Mouse (Mus musculus) right cerebral cortex, postnatal 25 days (tissue): Measurements from ENCODE around the gene Sap30bp.

ENCODE experiments used
- DNase-seq: peaks from one replicate; pipeline ENCODE4 v3.0.0; 2022

The Sap30bp gene

GRCm38 (mm10) chr11:115906116-115906515 is 27.0 kb upstream of the Sap30bp start:
- DNase-seq = no peak

DNA sequence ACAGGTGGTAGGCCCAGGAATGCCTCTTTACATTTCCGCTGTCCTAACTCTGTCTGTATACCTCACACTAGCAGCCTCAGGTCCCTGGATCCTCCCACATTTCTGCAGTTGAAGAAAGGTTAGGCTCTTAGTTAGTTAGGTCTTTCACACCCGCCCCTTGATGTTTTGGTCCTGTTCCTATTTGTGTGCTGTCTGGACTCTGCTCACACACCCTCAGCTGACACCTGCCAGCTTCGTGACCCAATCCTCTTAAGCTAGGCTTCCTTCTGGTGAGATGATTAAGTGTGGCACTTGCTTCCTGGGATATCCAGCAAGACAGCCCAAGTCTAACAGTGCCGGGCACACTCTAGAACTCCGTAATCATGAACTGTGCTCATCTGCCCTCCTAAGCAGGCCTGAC is 26.6 kb upstream of the Sap30bp start:
- DNase-seq = no peak

GRCm38 (mm10) chr11:115911134-115911561 is 21.9 kb upstream of the Sap30bp start:
- DNase-seq = no peak

DNA sequence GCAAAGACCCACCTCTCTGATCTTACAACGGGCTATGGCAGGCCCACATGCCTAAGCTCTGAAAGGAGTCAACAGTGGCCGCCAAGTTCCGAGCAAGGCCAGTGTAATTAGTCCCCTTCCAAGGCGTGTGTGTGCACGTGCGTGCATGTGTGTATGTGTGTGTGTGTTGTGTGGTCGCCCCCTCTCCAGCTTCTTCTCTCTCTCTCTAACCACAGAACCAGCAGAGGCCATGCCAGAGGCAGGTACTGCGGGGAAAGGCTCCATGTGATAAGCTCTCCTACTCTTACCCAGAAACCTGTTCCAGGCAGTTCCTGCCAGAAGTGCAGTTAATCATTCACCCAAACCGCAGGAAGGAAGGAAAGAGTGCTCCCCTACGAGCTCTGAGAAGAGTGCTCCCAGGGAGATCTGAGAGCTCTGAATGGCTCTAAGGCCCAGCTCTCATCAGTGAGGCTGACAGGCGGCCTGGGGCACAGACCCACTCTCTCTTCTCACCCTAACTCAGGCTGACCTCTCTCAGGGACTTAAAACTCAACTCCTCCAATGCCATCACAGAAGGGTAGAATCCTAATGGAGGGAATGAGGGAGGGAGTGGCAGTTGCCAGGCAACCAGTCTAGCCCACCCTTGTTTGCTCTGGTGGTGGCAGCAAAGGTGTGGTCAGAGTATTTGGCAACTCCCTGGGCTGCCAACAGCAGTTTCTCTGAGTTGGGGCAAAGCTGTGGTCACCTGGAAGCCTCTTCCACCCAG is 21.3 kb upstream of the Sap30bp start, which contains the start of gene Smim6:
Smim6 (plus strand) TSS at position 386 of the 745 bp plus-strand sequence.
- no peak for DNase-seq

DNA sequence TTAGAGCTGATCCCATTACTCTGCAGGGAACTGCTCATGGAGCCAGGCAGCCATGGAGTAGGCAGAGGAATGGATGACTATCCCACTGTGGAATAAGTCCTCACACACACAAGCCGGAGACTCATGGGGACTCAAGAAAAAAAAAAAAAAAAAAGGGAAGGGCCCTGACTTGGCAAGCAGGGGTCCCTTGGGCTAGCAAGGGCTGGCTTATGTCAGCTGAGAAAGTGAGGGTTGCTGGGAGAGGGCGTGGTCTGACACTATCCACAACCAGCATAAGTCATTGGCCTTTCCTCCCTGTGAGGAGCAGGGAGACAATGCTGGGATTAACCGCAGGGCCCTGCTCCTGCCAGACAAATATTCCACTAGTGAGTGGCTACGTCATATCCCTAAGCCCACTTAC is 16.5 kb upstream of the Sap30bp start:
- DNase-seq = no peak

- DNase-seq = no peak
These were observed 14.4 kb upstream of the Sap30bp start for GRCm38 (mm10) chr11:115918637-115919036.

GRCm38 (mm10) chr11:115919073-115919472 is 14.0 kb upstream of the Sap30bp start:
- DNase-seq = no peak

DNA sequence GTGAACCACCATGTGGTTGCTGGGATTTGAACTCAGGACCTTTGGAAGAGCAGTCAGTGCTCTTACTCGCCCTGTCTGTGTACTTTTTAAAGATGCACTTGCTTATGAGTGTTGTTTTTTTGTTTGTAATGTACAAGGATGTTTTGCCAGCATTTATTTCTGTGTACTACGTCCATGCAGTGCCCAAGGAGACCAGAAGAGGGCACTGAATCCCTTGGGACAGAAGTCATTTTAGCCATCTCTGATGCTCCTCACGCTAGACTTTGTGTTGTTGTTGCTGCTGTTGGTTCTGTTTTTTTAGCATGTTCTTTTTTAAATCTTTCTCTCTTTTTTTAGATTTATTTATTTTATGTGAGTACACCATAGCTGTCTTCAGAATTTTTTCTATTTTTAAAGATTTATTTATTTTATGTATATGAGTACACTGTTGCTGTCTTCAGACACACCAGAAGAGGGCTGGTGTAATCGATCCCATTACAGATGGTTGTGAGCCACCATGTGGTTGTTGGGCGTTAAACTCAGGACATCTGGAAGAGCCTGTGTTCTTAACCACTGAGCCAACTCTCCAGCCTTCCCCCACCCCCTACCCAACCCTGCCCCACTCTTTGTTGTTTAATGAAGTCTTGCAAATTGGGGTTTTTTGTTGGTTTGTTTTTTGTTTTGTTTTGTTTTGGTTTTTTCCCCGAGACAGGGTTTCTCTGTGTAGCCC is 12.8 kb upstream of the Sap30bp start:
- DNase-seq = no peak

GRCm38 (mm10) chr11:115921986-115922385 is 11.1 kb upstream of the Sap30bp start:
- DNase-seq = no peak

GRCm38 (mm10) chr11:115929031-115929430 is 4.1 kb upstream of the Sap30bp start:
- no peak for DNase-seq

- no peak for DNase-seq
These were observed 3.3 kb upstream of the Sap30bp start for GRCm38 (mm10) chr11:115929818-115930217.

GRCm38 (mm10) chr11:115931235-115931634 is 1.8 kb upstream of the Sap30bp start:
- no peak for DNase-seq

- DNase-seq = no peak
These were observed 647 bp downstream of the Sap30bp start for GRCm38 (mm10) chr11:115933747-115934110.

DNA sequence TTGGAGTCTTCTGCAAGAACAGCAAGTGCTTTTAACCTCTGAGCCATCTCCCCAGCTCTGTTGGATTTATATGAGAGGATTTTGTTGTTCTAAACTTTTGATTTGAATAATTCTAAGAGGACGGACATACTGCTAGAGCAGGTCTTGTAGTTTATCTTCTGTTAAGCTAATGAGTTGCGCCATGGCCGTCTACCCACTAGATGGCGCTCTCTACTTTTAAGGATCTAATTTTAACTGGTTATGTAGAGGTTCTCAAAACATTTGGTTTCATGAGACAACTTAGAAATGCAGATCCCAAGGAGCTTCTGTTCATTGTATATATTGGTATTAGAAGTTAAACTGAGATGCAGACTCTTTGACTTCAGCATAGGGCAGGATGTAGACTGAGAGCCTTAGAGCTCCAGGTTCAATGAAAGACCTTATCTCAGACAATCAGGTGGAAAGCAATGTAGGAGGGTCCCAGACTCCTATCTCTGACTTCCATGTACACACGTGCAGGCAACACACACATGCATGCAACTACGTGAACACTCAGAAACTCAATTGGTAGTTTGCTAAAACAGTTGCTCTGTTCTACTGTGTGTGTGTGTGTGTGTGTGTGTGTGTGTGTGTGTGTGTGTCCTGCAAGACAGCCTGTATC is 6.7 kb downstream of the Sap30bp start:
- DNase-seq = no peak

DNA sequence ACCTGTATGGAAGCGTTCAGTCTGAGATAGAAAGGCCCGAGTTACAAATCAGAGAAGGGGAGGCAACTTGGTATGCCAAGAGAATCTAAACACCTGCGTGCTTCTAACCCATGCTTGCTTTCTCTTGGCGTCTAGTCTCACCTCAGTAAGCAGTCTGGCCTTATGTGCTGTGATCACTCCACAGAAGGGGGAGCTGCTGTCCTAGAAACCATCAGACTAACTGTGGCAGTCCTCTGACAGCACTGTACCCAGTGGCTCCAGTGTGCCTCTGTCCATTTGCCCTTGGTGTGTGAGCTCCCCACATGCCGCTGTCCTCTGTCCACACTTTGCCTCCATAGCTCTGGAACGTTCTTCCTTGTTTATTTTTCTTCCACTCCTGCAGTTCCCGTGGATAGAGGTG is 8.9 kb downstream of the Sap30bp start:
- DNase-seq = no peak

DNA sequence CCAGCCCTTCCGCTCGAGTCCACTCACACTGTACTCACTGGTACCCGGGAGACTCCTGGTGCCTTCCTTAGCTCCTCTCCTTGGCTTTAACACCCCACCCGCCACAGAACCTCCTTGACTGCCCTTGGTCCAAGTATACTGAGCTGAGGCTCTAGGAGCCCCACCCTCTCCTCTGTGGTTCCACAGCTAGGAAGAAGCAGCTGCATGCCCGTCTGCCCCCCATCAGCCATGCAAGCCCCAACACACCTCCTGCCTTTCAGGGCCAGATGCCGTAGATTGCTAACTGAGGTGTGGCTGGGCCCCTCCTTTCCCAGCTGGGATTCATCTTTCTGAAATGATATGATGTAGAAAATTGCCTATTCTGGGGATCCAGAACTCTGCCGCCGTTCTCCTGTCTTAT is 12.2 kb downstream of the Sap30bp start:
- DNase-seq = no peak

DNA sequence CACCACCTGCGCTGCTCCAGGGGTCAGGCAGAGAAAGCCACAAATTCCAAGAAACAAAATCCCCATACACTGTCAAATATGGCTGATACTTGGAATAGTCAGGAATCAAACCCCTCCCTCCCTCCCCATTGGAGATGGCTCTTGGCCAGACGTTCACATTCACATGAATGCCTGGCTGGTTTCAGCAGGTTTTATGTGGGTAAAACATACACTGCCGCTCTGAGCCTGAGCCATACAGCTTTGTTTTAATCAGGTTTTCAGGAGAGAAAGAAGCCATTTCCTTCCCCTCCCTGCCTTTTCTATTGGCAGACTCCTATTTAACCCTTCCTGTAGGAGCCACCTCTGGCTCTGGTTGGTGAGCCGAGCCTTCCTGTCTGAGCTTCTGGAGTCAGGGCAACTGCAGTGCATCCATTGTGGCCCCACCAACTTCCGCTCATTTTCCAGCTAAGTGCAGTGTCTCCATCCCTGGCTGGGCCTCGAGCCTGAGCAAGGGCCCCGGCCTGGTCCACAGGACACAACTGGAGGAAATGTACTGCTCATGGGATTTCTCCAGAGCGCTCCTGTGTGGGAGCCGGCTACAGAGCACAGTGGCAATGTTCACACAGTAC is 13.2 kb downstream of the Sap30bp start:
- no peak for DNase-seq

- DNase-seq = no peak
These were observed 15.2 kb downstream of the Sap30bp start for GRCm38 (mm10) chr11:115948316-115948715.

- no peak for DNase-seq
These were observed 17.6 kb downstream of the Sap30bp start for GRCm38 (mm10) chr11:115950719-115951118.

DNA sequence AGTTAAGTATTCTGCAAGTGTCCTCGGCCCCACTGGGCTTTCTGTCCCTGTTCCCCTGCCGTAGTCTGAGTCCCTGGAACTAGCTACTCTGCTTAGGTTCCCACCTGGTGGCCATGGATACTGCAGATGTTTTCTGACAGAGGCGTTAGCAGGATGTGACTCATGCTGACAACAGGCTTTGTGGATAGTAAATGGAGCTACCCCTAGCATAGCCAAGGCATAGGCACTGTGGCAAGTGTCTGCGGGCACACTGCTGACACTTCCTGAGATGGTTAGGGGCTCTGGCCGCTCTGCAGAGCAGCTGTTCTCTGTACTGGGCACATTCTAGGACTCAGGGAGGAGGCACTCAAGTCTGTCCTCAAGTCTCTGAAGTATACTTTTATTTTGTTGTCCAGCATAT is 21.6 kb downstream of the Sap30bp start:
- no peak for DNase-seq

DNA sequence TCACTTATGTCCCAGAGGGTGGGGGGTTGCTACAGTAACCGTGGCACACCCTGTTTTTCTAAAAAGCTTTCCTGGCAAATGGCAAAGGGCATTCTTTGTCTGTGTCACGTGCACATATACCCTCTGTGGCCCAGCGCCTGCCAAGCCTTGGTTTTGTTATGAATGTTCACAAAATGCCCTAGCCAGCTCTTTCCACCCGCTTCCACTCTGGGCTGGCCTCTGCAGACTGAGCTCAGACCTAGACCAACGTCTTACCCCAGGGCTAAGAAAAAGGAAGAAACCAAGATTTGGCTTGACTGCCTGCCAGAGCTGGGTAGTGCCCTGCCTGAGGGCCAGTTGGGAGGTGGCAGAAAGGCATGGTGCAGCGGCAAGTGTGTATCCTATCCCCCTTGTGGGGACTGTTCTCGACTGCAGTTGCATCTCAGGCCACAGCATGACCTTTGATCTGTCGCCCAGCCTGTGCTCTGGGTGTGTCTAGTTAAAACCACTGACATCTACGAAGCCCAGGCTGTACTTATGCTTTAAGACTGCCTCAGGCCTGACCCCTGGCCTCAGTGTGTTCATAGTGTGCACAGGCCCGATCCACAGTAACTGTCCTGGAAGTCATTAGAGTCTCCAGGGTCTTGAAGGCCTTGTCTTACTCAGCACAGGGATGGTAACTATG is 22.2 kb downstream of the Sap30bp start:
- no peak for DNase-seq

DNA sequence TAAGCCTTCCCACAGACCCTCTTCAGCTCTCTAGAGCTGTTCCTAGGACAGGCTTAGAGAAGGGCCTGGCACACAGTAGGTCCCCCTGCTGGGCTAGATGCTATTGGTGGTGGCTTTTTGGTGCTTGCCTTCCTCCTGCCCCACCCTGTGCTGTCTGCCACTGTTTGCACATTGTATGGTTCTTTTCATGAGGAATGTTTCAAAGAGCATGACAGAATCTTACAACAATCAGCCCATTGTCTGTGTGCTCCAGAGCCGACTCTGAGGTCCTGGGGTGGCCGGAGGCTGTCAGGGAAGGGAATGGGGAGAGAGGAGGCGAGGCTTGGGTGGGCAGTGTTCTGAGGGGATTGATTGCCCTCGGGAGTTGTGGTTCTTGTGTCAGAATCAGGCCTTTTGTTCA is 23.4 kb downstream of the Sap30bp start:
- no peak for DNase-seq

- no peak for DNase-seq
These were observed 24.9 kb downstream of the Sap30bp start for GRCm38 (mm10) chr11:115957971-115958370.
